Mouse (Mus musculus): Measurements from ENCODE around the gene Atp2a1.

- TF ChIP-seq CTCF (IDR thresholded peaks at IDR 0.05; ENCODE audit: low read depth) (no peak), EP300 (IDR thresholded peaks at IDR 0.05; ENCODE audit: low read depth) (peak; percentile 40; the same call in 1 of the 2 replicates)
Observed at GRCm38 (mm10) chr7:126397221-126397620, 65.7 kb downstream of the Atp2a1 start.
